Mouse (Mus musculus) CH12.LX (cell line): ENCODE data around the gene Apobec4.

ENCODE experiments used
- JUND ChIP-seq: conservative IDR thresholded peaks from 2 replicates; pipeline ENCODE4 v1.6.1; 2011; ENCODE audit warnings: low read depth, low read length, improper control_type of control experiment
- MAFK ChIP-seq: IDR thresholded peaks from 2 replicates; pipeline ENCODE4 v1.6.1; 2011; ENCODE audit warnings: low read length, improper control_type of control experiment; ENCODE audit not compliant: insufficient replicate concordance
- MAZ ChIP-seq: IDR thresholded peaks from 2 replicates; pipeline ENCODE4 v1.6.1; 2012; ENCODE audit warnings: low read depth, mild to moderate bottlenecking, inconsistent platforms, low read length, improper control_type of control experiment, moderate library complexity
- RAD21 ChIP-seq: IDR thresholded peaks from 2 replicates; pipeline ENCODE4 v1.6.1; 2011; ENCODE audit warnings: low read depth, mild to moderate bottlenecking, low read length, improper control_type of control experiment, moderate library complexity
- ZC3H11A ChIP-seq: IDR thresholded peaks from 2 replicates; pipeline ENCODE4 v1.6.1; 2012; ENCODE audit warnings: low read depth, mild to moderate bottlenecking, inconsistent platforms, low read length, improper control_type of control experiment

- TF ChIP-seq JUND (no peak), MAFK (no peak), RAD21 (no peak), ZC3H11A (no peak), MAZ (no peak)
Observed at GRCm38 (mm10) chr1:152721535-152722198, 28.7 kb upstream of the Apobec4 start.
